Mouse (Mus musculus) CH12F3 (cell line): ENCODE measurements around the gene Gm49661.

Experiments used
- in situ Hi-C: fragments of 300-500 bp; cut with MboI; formaldehyde crosslinking; loops from 2 replicates; pipeline ENCODE4 v1.14.3; 2020; ENCODE audit warnings: low sequenced_read_pairs

The Gm49661 gene

GRCm38 (mm10) chr8:84984294-84985048 is 15.2 kb upstream of the Gm49661 start:
- in situ Hi-C loops: no loop called here

- in situ Hi-C loops: no loop called here
Measured at GRCm38 (mm10) chr8:84982499-84983011, 13.3 kb upstream of the Gm49661 start.

GRCm38 (mm10) chr8:84981644-84982498 is 12.6 kb upstream of the Gm49661 start:
- in situ Hi-C loops: no loop called here

- in situ Hi-C loops: no loop called here
Measured at GRCm38 (mm10) chr8:84980622-84981358, 11.6 kb upstream of the Gm49661 start.

- in situ Hi-C loops: no loop called here
Measured at GRCm38 (mm10) chr8:84979599-84980421, 10.6 kb upstream of the Gm49661 start.

- in situ Hi-C loops: no loop called here
Measured at GRCm38 (mm10) chr8:84978248-84978940, 9.2 kb upstream of the Gm49661 start, which contains the start of gene Junb. Gene Junb (minus strand): TSS chr8:84978718.

GRCm38 (mm10) chr8:84977435-84978247 is 8.4 kb upstream of the Gm49661 start:
- in situ Hi-C loops: no loop called here

GRCm38 (mm10) chr8:84976763-84977434 is 7.7 kb upstream of the Gm49661 start:
- in situ Hi-C loops: no loop called here

GRCm38 (mm10) chr8:84976031-84976762 is 7.0 kb upstream of the Gm49661 start:
- in situ Hi-C loops: no loop called here

- in situ Hi-C loops: no loop called here
Measured at GRCm38 (mm10) chr8:84975434-84975833, 6.2 kb upstream of the Gm49661 start.

- in situ Hi-C loops: no loop called here
Measured at GRCm38 (mm10) chr8:84974543-84975142, 5.4 kb upstream of the Gm49661 start.

- in situ Hi-C loops: no loop called here
Measured at GRCm38 (mm10) chr8:84973803-84974542, 4.7 kb upstream of the Gm49661 start.

GRCm38 (mm10) chr8:84973079-84973478 is 3.8 kb upstream of the Gm49661 start:
- in situ Hi-C loops: no loop called here

- in situ Hi-C loops: no loop called here
Measured at GRCm38 (mm10) chr8:84970913-84971312, 1.7 kb upstream of the Gm49661 start.

GRCm38 (mm10) chr8:84970135-84970790 is 1.0 kb upstream of the Gm49661 start:
- in situ Hi-C loops: no loop called here

- in situ Hi-C loops: no loop called here
Measured at GRCm38 (mm10) chr8:84968650-84969049, 583 bp downstream of the Gm49661 start.
